Mouse (Mus musculus): ENCODE results near the gene Acin1.

GRCm38 (mm10) chr14:54610648-54611047 is 76.1 kb downstream of the Acin1 start:
- TF ChIP-seq REST (IDR thresholded peaks at IDR 0.05; ENCODE audit: insufficient read depth, insufficient read length) = no peak
- no peak for TF ChIP-seq POLR2A (IDR thresholded peaks at IDR 0.05; ENCODE audit: insufficient read length, low read depth)
- TF ChIP-seq E2F4 (IDR thresholded peaks at IDR 0.05; ENCODE audit: insufficient read depth) = no peak
- no peak for TF ChIP-seq MYOG (IDR thresholded peaks at IDR 0.05; ENCODE audit: control insufficient read depth in 1 of 3, insufficient read depth in 1 of 3, insufficient read length in 2 of 3, low read depth in 2 of 3)
- no peak for TF ChIP-seq SRF (IDR thresholded peaks at IDR 0.05; ENCODE audit: control insufficient read depth, insufficient read length, low read depth)
- no peak for TF ChIP-seq USF1 (IDR thresholded peaks at IDR 0.05; ENCODE audit: low read depth)
- no peak for TF ChIP-seq MAX (IDR thresholded peaks at IDR 0.05; ENCODE audit: low read depth)
- no peak for TF ChIP-seq TCF12 (IDR thresholded peaks at IDR 0.05; ENCODE audit: insufficient read depth, poor library complexity, severe bottlenecking)
- no peak for TF ChIP-seq MYOD1 (IDR thresholded peaks at IDR 0.05; ENCODE audit: control insufficient read depth in 1 of 3, insufficient read length in 2 of 3, low read depth in 2 of 3)
- no peak for TF ChIP-seq TCF3 (IDR thresholded peaks at IDR 0.05; ENCODE audit: insufficient read length, low read depth)
- TF ChIP-seq CEBPB (IDR thresholded peaks at IDR 0.05; ENCODE audit: insufficient read depth, poor library complexity, severe bottlenecking) = no peak
- TF ChIP-seq POLR2AphosphoS2 (IDR thresholded peaks at IDR 0.05; ENCODE audit: insufficient read length, low read depth) = no peak

Data from myocyte (in vitro differentiated cells).